Mouse (Mus musculus): Measurements from ENCODE around the gene Fgd3.

The Fgd3 gene

DNA sequence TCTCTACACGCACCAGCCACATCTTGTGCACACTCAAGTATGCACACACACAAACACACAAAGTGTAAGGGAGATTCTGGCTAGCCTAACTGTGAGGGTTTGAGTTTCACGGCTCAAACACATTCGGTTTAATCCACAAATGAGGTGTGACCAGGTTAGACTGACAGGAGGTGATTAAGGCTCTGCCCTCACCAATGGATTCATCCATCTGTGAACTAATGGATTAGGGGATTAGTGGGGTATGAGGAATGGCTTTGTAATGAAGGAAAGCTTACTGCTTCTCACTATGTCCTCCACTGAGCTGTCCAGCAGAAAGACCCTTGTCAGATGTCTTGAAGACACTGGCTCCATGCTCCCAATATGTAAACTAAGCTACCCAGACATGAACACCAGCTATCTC lies 101.5 kb downstream of the Fgd3 start:
- no peak for DNase-seq (ENCODE audit: extremely low read depth, low read depth)

DNA sequence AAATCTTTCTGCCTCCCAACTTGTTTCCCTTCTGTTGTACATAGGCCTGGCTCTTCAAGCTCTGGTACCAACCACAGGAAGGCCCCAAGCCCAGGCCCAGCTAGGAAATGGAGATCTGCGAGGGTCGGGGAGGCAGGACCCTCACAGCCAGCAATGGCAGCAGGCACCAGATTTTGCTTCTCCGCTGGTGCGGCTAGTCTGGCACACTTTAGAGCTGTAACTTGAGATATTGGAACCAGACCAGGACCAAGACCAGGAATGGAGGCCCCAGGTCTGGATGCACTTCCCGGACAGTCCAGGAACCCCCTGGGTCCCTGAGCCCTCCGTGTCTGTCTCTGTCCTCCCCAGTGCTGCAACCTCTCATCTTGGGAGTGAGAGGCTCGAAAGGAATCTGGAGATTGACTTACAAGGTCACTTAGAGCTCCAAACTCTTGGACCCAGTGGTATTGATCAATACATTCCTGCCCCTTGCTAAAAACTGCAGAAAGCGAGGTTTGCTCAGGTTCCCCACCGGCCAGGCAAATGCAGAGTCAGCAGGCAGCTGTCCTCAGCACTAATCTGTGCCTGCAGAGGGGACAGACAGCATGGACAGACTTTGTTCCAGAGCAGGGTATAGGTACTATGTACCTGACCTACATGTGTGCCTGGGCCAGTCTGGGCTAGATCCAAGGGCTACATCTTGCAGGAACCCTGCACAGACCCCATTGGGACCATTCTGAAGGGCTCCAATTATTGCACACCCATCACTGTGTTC lies 103.1 kb downstream of the Fgd3 start:
- no peak for DNase-seq (ENCODE audit: extremely low read depth, low read depth)

- DNase-seq (ENCODE audit: extremely low read depth, low read depth), result no peak
Observed at GRCm38 (mm10) chr13:49216220-49216552, 103.9 kb downstream of the Fgd3 start.

- DNase-seq (ENCODE audit: extremely low read depth, low read depth), result peak; percentile 89
Observed at GRCm38 (mm10) chr13:49215504-49216219, 104.4 kb downstream of the Fgd3 start, which contains the start of gene Card19. Card19 (minus strand) TSS chr13:49216037.

DNA sequence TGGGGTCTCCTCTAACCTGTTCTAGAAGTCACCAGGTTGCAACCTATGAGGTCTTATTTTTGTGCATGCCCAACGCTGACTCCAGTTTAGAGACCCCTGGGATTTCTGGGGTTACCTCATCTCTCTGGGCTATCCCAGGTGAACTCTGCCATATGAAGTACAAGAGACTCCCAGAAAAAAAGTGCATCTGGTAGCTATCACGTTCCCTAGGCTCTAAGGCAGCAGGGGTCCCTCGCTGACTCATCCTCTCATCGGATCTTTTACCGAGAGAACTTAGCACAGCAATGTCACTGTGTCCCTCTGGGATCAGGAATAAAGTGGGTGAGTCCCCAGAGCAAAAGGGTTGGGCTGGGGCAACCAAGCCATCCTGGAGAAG lies 105.0 kb downstream of the Fgd3 start:
- no peak for DNase-seq (ENCODE audit: extremely low read depth, low read depth)

DNA sequence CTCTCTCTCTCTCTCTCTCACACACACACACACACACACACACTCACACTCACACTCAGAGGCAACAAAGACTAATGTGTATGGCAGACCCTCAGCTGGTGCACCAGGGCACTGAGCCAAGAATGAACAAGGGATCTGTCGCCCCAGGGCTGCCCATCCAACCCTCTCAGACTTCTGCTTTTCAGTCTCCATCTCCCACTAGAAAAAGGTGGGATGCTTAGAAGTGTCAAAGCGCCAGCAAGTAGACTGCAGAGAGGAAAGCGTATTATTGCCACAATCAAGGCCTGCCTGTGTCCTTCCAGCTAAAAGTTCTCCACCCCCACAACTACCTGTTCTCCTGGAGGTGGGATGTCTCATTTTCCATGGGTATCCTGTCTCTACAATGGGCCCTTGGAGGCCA lies 105.7 kb downstream of the Fgd3 start:
- DNase-seq (ENCODE audit: extremely low read depth, low read depth), result peak; percentile 30

- DNase-seq (ENCODE audit: extremely low read depth, low read depth), result no peak
Observed at GRCm38 (mm10) chr13:49213531-49213932, 106.6 kb downstream of the Fgd3 start.

DNA sequence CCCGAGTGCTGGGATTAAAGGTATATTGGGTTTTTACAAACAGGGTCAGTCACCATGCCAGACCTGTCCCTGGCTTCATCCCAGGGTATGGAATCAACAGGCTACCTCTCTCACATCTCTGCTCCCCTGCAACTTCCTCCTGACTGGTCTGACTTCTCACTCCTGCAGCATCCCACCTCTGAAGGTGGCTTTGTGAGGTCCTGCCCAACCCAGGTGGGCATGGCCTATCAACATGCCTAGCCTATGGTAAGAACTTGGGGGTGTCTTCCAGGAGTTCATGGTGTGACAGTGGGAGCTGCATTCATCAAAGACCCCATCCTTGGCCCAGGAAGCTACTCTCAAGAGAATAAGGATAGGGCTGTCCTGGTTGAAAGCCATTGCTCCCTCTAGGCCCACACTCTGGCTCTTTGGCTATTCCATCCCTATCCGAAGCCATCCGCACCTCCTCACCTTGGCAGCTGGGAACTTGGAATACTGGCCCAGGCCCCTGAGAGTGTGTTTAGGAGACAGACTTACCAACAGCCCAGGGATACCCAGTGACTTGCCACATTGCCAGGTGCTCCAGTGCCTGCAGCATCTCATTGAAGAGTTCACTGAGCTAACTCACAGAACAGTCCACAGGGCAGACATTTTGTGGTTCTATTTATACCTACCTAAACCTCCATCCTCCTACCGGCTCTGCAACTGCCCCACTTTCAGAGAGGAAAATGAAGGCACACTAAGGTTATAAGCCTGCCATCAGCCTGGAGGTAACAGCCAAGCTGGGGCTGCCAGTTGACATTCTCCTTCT lies 107.2 kb downstream of the Fgd3 start:
- DNase-seq (ENCODE audit: extremely low read depth, low read depth), result no peak

All from MEL-GATA-1-ER (cell line).